Mouse (Mus musculus): ENCODE measurements around the gene Lin28a. TPM values are rescaled to one million over a fixed set of nuclear protein-coding genes. Genes with fewer than 3 reads are reported as not detected.

The Lin28a gene
- polyA plus RNA-seq, 1 experiment from 2014 or later = not detected

DNA sequence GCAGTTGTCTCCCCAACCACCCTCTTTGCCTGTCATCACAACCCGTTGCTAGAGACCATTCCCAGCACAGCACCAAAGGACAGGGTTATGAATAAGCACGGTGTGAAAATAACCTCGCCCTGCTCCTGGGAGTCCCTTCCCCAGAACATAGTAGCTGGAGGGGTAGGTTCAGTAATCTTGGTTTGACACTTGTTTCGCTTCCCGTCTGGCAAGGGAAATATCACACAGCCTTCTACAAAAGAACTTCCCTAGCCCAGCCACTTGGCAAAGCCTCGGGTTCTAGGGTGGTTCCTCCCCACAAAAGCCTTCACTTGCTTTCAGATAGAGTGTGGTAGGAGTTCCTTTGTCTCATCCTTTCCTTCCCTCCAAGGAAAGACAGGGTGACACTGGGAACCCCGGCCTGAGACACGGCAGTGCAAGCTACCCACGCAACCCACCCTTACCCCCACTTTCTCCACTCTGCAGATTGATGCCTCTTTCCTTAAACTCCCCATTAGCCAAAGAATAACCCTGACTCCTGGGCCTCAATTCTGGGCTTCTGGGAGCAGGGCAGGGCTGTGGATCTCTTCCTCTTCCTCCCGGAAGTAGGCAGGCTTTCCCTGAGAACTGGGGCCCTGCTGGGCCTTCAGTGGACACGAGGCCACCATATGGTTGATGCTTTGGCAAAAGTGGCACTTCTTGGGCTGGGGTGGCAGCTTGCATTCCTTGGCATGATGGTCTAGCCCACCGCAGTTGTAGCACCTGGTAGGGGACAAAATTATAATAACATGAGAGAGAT, 12.9 kb downstream of the Lin28a start:
- no peak overlapping the region for H3K9ac ChIP-seq (ENCODE audit: low read depth, low read length)
- ATAC-seq (replicated peaks; ENCODE audit: low FRiP score, low read depth) (no peak), DNase-seq (ENCODE audit: low spot score) (no peak)
- no peaks in the 10 kb centered on the region for H3K36me3 ChIP-seq (ENCODE audit: insufficient read depth, low read length)
- H3K27me3 ChIP-seq (ENCODE audit: insufficient read depth, low read length) = no peaks in the 10 kb centered on the region
- no peak overlapping the region for H3K27ac ChIP-seq
- H3K4me1 ChIP-seq (replicated peaks; ENCODE audit: insufficient read depth, low read length) = no peaks in the 10 kb centered on the region
- no peak overlapping the region for H3K4me3 ChIP-seq (replicated peaks; ENCODE audit: low read depth, low read length)
- no peak overlapping the region for H3K4me2 ChIP-seq (ENCODE audit: low read length)
- TF ChIP-seq CTCF (IDR thresholded peaks at IDR 0.05; ENCODE audit: low read depth) = no peak
- 83% methylated on average over 12 of the region's 12 CpGs for WGBS
- no peaks in the 10 kb centered on the region for H3K9me3 ChIP-seq (replicated peaks; ENCODE audit: low read length)

DNA sequence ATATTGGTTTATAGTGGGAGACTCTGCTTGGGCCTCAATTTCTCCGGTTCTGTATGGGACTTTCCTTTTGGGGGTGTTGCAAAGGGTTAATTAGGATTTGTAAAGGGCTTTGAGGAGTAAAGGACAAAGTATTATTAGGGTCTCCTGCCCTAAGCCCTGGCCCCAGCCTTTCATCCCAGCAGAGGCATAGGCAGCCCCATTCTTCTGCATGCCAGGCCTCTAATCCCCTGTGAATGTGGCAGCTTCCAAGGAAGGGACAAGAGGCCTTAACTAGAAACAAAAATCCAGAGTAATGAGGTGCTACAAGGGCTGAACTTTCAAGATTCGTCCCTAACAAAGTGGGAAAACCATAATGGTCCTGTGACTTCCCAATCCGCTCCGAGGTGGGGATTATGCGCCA, 15.7 kb downstream of the Lin28a start:
- Histone ChIP-seq H3K27ac (no peak overlapping the region), H3K27me3 (ENCODE audit: insufficient read depth, low read length) (no peaks in the 10 kb centered on the region), H3K9ac (ENCODE audit: low read depth, low read length) (no peak overlapping the region), H3K4me2 (ENCODE audit: low read length) (no peak overlapping the region), H3K4me3 (replicated peaks; ENCODE audit: low read depth, low read length) (no peak overlapping the region), H3K9me3 (replicated peaks; ENCODE audit: low read length) (no peaks in the 10 kb centered on the region), H3K4me1 (replicated peaks; ENCODE audit: insufficient read depth, low read length) (0 out of 2 replicates have a peak, but pooled peaks cover 3% of the 10 kb centered on the region), H3K36me3 (ENCODE audit: insufficient read depth, low read length) (no peaks in the 10 kb centered on the region)
- DNase-seq (ENCODE audit: low spot score) (no peak), ATAC-seq (replicated peaks; ENCODE audit: low FRiP score, low read depth) (no peak)
- no peak for TF ChIP-seq CTCF (IDR thresholded peaks at IDR 0.05; ENCODE audit: low read depth)
- WGBS = 70% methylated on average over 5 of the region's 5 CpGs

DNA sequence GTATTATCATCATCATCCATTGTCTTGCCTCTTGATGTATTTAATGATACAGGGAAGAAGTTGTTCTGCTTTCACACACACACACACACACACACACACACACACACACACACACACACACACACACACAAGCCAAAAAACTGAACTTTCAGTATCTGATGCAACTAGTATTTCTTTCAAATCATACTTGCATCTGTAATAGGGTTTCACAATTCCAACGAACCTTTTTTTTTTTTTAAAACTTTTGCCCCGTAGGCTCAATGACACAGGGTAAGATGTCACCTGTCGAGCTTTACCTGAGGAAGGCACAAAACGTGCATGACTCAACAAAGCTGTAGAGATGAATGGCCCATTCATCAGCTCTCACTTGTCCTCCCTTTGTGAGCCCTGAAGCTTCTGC, 16.4 kb downstream of the Lin28a start:
- H3K27ac ChIP-seq = no peak overlapping the region
- no peak overlapping the region for H3K4me3 ChIP-seq (replicated peaks; ENCODE audit: low read depth, low read length)
- no peaks in the 10 kb centered on the region for H3K36me3 ChIP-seq (ENCODE audit: insufficient read depth, low read length)
- DNase-seq (ENCODE audit: low spot score) = no peak
- no peaks in the 10 kb centered on the region for H3K9me3 ChIP-seq (replicated peaks; ENCODE audit: low read length)
- 58% methylated on average over 4 of the region's 4 CpGs for WGBS
- no peaks in the 10 kb centered on the region for H3K27me3 ChIP-seq (ENCODE audit: insufficient read depth, low read length)
- no peak overlapping the region for H3K4me2 ChIP-seq (ENCODE audit: low read length)
- no peak for TF ChIP-seq CTCF (IDR thresholded peaks at IDR 0.05; ENCODE audit: low read depth)
- ATAC-seq (replicated peaks; ENCODE audit: low FRiP score, low read depth) = no peak
- no peak overlapping the region for H3K9ac ChIP-seq (ENCODE audit: low read depth, low read length)
- H3K4me1 ChIP-seq (replicated peaks; ENCODE audit: insufficient read depth, low read length) = 0 out of 2 replicates have a peak, but pooled peaks cover 3% of the 10 kb centered on the region

DNA sequence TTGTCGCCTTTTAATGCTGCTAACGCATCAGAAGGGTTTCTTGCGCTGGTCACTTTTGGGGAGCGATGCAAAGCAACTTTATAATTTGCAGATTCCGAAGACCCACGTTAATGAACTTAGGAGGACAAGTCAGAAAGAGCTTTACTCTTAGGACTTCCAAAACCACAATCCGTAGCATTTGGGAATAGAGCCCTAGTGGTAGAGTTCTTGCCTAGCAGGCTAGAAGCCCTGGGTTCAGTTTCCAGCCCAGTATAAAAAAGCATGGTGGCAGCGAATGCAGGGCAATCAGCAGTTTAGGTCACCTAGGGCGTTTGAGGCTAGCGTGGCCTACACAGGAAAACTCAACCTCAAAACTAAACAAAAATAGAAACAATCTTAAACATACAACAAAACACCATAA, 16.9 kb downstream of the Lin28a start:
- Histone ChIP-seq H3K9me3 (replicated peaks; ENCODE audit: low read length) (no peaks in the 10 kb centered on the region), H3K36me3 (ENCODE audit: insufficient read depth, low read length) (no peaks in the 10 kb centered on the region), H3K27me3 (ENCODE audit: insufficient read depth, low read length) (no peaks in the 10 kb centered on the region), H3K9ac (ENCODE audit: low read depth, low read length) (no peak overlapping the region), H3K27ac (no peak overlapping the region), H3K4me1 (replicated peaks; ENCODE audit: insufficient read depth, low read length) (0 out of 2 replicates have a peak, but pooled peaks cover 3% of the 10 kb centered on the region), H3K4me3 (replicated peaks; ENCODE audit: low read depth, low read length) (no peak overlapping the region), H3K4me2 (ENCODE audit: low read length) (no peak overlapping the region)
- peak; percentile 19; the same call in 1 of the 2 replicates for TF ChIP-seq CTCF (IDR thresholded peaks at IDR 0.05; ENCODE audit: low read depth)
- WGBS = 48% methylated on average over 10 of the region's 10 CpGs
- DNase-seq (ENCODE audit: low spot score) (no peak), ATAC-seq (replicated peaks; ENCODE audit: low FRiP score, low read depth) (no peak)

GRCm38 (mm10) chr4:134000466-134001438, 17.9 kb downstream of the Lin28a start, which contains the start of gene Dhdds:
Dhdds (minus strand) TSS chr4:134000918.
- no peaks in the 10 kb centered on the region for H3K9me3 ChIP-seq (replicated peaks; ENCODE audit: low read length)
- ATAC-seq (replicated peaks; ENCODE audit: low FRiP score, low read depth) (peak; percentile 96), DNase-seq (ENCODE audit: low spot score) (peak; percentile 97)
- no peaks in the 10 kb centered on the region for H3K36me3 ChIP-seq (ENCODE audit: insufficient read depth, low read length)
- H3K27ac ChIP-seq = peak within 1 kb of the TSS; percentile 62; the same call in 1 of the 2 replicates
- peak within 1 kb of the TSS; percentile 79 for H3K9ac ChIP-seq (ENCODE audit: low read depth, low read length)
- no peak for TF ChIP-seq CTCF (IDR thresholded peaks at IDR 0.05; ENCODE audit: low read depth)
- peak within 1 kb of the TSS; percentile 94 for H3K4me2 ChIP-seq (ENCODE audit: low read length)
- WGBS = under 1% methylated on average over 49 of the region's 49 CpGs
- H3K4me3 ChIP-seq (replicated peaks; ENCODE audit: low read depth, low read length) = peak within 1 kb of the TSS; percentile 55
- 0 out of 2 replicates have a peak, but pooled peaks cover 3% of the 10 kb centered on the region for H3K4me1 ChIP-seq (replicated peaks; ENCODE audit: insufficient read depth, low read length)
- no peaks in the 10 kb centered on the region for H3K27me3 ChIP-seq (ENCODE audit: insufficient read depth, low read length)

DNA sequence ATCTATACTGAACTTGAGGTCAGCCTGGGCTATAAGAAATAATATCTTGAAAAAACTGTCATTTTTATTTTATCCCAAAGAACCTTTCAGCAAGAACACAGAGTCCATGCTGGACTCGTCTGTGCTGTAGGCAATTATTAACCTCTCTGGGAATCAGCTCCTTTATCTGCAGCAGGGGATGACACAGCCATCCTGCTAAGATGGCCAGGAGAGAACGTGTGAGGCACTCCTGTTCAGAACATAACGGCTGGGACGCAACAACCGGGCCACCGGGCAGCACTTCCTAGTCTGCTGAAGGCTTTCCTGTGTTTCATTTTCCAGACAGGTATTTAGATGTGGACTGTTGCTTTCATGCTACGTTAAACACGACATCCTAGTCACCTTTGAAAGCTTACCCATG, 23.9 kb downstream of the Lin28a start:
- no peak overlapping the region for H3K27ac ChIP-seq
- ATAC-seq (replicated peaks; ENCODE audit: low FRiP score, low read depth) = no peak
- 79% methylated on average over 8 of the region's 8 CpGs for WGBS
- no peaks in the 10 kb centered on the region for H3K9me3 ChIP-seq (replicated peaks; ENCODE audit: low read length)
- no peaks in the 10 kb centered on the region for H3K4me1 ChIP-seq (replicated peaks; ENCODE audit: insufficient read depth, low read length)
- H3K27me3 ChIP-seq (ENCODE audit: insufficient read depth, low read length) = no peaks in the 10 kb centered on the region
- no peak overlapping the region for H3K9ac ChIP-seq (ENCODE audit: low read depth, low read length)
- TF ChIP-seq CTCF (IDR thresholded peaks at IDR 0.05; ENCODE audit: low read depth) = no peak
- DNase-seq (ENCODE audit: low spot score) = no peak
- H3K4me2 ChIP-seq (ENCODE audit: low read length) = no peak overlapping the region
- no peak overlapping the region for H3K4me3 ChIP-seq (replicated peaks; ENCODE audit: low read depth, low read length)
- H3K36me3 ChIP-seq (ENCODE audit: insufficient read depth, low read length) = peaks cover 38% of the 10 kb centered on the region

Data from kidney, postnatal 0 days (tissue).